Mouse (Mus musculus): ENCODE measurements at regions not wholly inside any gene's neighbourhood (a gene's known extent, or its start where the extent isn't known, plus 50 kb on each side); places are given as distances from the start of the nearest gene placed in this dataset.

DNA sequence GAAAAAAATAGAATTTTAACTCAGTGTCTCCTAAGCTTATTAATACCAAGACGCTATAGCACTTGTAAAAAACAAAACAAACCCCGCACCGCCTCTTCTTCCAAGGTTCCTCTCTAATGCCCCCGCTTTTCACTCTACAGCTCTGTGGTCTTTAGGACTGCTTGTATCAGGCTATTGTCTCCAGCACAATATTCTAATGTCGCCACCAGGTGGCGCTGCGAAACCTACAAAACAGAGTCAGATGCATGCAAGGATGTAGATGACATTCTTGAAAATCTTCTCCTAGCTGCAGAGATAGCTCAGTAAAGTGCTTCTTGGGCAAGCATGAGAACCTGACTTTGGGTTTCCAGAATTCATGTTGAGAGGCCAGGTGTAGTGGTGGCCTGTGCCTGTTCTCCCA lies 75.9 kb upstream of the C2cd4b start:
- TF ChIP-seq CTCF (IDR thresholded peaks at IDR 0.05; ENCODE audit: borderline replicate concordance, extremely low read depth, insufficient read depth, insufficient read length) (peak; percentile 83; the same call in 1 of the 2 replicates), POLR2A (IDR thresholded peaks at IDR 0.05; ENCODE audit: borderline replicate concordance, extremely low read depth, insufficient read depth, insufficient read length, poor library complexity, severe bottlenecking) (no peak)
